Mouse (Mus musculus): Measurements from ENCODE around the gene Gm9837.
"Not testable (repeated sequence)": the region's sequence is repeated elsewhere in the genome, so short reads cannot be mapped to it uniquely, and the experiment has no call there.

The Gm9837 gene

DNA sequence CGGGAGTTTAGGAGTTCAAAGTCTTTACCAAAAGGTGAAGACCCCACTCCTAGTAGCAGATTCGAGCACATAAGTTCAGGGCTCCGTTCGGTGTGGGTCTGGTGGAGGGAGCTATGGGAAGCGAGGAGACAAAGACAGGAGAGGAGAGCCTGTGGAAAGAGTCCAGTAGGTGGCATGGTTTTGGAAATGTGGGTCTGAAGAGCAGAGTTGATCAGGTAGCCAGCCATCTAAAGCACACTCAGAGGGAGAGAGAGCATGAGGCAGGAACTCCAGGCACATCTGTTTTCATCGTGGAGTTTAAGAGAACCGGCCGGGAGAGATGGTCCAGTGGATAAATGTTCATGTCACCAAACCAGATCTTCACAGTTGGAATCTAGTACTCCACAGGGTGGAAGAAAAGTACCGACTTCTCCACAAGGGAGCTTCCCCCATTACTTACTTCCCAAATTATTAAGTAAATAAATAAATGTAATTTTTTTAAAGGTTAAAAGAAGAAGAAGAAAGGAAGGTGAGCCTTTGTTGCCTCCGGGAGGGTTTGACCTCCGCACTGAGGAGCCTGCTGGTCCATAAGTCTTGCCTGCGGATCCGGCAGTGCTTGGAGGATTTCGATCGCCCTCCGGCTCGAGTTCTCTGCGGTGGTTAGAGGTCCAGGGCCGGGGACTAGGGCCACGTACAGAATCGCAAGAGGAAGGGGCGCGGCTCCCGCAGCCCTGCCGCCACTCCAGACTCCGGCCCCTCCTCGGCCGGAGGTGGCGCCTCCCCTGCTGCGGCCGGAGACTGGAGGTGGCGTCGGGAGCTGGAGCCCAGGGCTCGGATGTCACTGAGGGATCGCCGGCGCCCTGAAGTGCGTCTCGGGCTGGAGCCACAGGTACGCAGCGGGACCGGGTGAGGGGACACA is 13.6 kb downstream of the Gm9837 start, which contains the start of the genes Gm10447 and Shroom1:
Gm10447 (minus strand) TSS at position 637 of the 898 bp plus-strand sequence.
Shroom1 (plus strand) TSS at position 732 of the 898 bp plus-strand sequence.
- no peak for DNase-seq (ENCODE audit: low spot score)

DNA sequence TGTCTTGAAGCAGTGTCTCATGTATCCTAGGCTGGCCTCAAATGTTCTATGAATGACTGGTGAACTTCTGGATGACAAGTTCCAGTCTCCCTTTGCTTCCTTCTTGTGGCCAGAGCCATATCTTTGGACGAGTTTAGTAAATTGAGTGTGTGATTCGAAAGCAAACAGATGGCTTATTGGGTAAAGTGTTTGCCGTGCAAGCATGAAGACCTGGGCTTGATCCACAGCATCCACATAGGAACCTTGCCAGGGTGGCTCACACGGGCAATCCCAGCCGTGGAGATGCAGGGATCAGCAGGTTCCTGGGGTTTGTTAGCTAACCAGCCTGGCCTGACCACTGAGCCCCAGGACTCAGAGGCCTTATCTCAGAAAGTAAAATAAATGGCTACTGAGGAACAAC is 17.2 kb downstream of the Gm9837 start:
- no peak for DNase-seq (ENCODE audit: low spot score)

GRCm38 (mm10) chr11:53452396-53452795 is 17.9 kb downstream of the Gm9837 start:
- DNase-seq (ENCODE audit: low spot score), result no peak

DNA sequence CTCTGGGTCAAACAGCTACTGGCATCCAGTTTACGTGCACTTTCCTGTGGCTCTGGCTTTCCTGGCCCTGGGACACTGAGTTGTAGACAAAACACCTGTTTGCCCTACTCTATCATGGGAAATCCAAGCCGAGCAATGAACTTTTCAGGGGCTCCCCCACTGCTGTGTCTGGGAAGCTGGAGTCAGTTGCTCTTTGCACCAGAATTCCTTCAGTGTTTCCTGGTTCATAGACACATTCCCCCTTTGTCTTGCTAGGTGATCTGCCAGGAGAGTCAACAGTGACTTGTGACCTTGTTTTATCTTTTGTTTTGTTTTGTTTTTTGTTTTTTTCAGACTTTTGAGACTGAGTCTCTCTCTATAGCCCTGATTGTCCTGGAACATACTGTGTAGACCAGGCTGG is 18.9 kb downstream of the Gm9837 start:
- DNase-seq (ENCODE audit: low spot score), result no peak

GRCm38 (mm10) chr11:53450070-53450705 is 20.1 kb downstream of the Gm9837 start:
- no peak for DNase-seq (ENCODE audit: low spot score)

DNA sequence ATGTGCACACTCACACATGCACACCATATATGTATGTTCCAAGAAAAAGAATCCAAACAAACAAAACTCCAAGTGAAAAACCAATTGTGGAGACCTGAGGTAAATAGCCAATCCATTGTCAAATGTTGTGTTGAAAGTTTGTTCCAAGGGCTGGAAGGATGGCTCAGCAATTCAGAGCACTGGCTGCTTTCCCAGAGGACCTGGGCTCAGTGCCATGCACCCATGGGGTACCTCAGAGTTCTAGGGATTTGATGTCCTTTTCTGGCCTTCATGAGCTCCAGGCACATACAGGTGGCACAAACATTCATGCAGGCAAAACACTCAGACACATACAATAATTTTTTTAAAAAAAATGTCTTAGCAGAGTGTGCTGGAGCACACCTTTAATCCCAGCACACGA is 21.8 kb downstream of the Gm9837 start:
- no peak for DNase-seq (ENCODE audit: low spot score)

DNA sequence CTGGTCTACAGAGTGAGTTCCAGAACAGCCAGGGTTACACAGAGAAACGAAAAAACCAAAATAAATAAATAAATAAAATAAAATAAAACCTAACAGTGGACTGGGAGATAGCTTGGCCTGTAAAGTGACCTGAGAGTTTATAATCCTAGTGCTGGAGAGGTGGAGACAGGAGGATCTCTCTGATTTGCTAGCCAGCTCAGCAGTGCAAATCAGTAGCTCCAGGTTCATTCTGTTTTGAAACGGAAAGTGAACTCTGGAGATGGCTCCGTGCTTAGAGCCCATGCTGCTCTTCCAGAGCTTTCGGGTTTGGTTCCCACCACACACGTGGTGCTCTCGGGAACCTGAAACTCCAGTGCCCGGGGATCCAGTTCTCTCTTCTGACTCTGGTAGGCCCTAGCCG is 22.3 kb downstream of the Gm9837 start:
- DNase-seq (ENCODE audit: low spot score), result no peak

DNA sequence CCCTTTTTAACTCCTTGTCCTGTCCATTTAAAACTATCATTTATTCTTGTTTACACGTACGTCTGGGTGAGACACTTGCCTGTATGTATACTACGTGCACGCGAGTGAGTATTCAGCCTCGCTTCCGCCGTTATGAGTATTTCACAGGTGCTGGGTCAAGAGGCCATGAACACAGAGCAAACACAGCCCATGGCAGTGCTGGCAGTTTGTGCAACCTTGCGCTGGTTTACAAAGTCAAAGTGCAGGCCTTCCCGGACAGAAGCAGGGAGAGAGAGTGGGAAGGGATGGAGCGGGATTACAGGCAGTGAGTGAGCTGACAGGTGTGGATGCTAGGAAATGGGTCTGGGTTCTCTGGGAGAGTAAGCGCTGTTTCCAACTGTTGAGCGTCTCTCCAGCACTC is 24.1 kb downstream of the Gm9837 start:
- DNase-seq (ENCODE audit: low spot score), result no peak

DNA sequence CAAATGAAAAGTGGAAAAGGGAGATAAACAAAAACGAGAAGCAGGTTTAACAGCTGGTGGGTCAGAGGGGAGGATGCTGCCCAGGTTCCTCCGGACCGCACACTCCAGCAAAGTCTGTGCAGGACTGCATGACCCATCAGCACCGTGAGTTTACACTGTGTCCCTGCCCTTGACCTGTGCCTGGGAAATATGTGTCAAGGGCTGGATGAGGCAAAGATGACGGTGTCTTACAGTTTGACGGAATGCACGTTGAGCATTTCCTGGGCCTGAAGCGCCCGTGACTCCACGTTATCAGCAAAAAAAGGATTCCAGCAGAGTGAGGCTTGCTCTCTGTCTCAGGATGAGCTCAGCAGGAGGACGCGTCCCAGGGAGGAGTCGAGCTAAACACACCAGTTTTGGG is 24.7 kb downstream of the Gm9837 start:
- DNase-seq (ENCODE audit: low spot score), result no peak

DNA sequence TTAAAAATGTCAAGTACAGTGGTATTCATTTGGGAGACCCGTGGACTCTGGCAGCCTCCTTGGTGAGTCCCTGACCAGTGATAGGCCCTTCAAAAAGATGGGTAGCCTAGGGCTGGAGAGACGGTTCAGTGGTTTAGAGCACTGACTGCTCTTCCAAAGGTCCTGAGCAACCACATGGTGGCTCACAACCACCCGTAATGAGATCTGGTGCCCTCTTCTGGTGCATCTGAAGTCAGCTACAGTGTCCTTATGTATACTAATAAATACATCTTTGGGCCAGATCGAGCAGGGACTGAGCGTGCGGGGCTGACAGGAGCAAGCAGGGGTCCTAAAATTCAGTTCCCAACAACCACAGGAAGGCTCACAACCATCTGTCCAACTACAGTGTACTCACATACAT is 26.4 kb downstream of the Gm9837 start:
- no peak for DNase-seq (ENCODE audit: low spot score)

GRCm38 (mm10) chr11:53441921-53442320 is 28.4 kb downstream of the Gm9837 start:
- no peak for DNase-seq (ENCODE audit: low spot score)

DNA sequence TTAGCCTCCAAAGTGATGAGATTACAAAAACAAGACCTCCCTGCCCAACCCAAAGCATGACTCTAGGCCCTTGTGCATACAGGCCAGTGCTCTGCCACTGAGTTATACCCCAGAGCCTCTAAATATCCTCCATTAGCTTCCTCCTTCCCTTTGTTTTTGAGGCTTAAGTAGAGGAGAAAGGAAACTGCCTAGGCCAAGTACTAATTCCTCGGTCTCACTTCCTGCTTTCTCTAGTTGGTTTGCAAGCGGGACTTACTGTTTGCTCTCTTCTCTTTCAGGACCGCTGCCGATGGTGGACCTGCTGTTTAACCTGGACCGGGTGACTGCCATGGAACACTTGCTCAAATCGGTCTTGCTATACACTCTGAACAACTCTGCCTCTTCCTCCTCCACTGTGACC is 33.9 kb downstream of the Gm9837 start:
- DNase-seq (ENCODE audit: low spot score), result no peak

DNA sequence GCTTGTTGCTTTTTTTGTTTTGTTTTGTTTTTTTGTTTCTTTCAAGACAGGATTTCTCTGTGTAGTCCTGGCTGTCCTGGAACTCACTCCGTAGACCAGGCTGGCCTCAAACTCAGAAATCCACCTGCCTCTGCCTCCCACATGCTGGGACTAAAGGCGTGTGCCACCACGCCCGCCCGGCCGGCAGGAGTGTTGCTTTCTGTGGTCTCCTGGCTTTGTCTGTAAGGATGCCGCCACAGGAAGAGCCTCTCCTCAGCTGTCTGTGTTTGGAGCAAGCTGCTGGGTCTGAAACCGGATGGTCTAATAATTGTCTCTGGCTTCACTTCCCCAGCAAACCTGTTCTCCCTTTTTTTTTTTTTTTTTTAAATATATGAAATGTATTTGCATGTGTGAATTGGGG is 34.8 kb downstream of the Gm9837 start:
- DNase-seq (ENCODE audit: low spot score), result no peak

DNA sequence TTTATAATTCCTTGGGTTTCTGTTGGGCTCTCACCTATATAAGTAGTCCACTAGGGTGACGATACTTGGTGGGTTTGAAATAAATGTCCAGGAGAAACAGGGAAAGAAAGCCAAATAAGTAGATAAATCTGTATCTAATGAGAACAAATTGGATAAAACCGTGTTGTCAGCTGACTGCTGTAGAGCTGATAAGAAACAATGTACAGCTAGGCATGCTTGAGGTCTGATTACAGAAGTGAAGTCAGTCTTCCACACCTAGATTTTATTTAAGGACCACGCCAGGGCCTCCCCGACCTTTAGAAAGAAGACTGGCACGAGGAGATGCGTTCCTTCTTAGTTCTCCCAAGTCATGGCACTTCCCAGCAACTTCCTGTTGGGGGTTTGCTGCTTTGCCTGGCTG is 37.2 kb downstream of the Gm9837 start:
- DNase-seq (ENCODE audit: low spot score), result no peak

- DNase-seq (ENCODE audit: low spot score), result no peak
Observed at GRCm38 (mm10) chr11:53431347-53432056, 38.8 kb downstream of the Gm9837 start.

DNA sequence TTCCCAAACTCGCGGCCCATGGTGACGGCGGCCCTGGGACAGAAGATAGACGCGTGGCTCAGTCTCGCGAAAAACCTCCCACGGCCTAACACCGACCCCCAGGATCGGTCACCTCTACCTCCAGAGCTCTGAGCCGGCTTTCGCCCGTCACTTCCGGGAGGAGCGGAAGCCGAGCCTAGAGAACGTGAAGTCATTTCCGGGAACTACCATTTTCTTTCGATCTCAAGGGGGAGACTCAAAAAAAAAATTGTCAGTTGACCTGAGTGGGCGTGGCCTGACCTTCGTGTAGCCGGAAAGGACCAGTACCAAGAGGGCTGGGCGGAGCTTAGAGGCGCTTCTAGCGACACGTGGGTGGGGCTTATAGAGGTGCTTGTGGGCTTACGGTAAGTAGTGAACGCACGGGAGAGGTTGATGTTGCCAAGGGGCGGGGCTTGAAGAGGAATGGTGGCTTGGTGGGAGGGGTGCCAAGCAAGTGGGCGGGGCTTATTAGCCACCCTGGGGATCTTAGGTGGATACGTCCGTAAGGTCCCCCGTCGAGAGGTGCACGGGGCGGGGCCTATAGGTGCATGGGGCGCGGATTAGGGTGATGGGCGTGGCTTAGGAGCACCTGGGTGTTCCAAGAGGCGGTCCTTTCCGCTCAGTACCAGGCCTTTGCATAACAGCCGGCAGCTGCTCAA is 39.5 kb downstream of the Gm9837 start, which contains the start of the genes Uqcrq and Gdf9:
Uqcrq (minus strand) TSS at position 162 of the 677 bp plus-strand sequence.
Gdf9 (plus strand) TSS at position 354 of the 677 bp plus-strand sequence.
- DNase-seq (ENCODE audit: low spot score), result peak; percentile 100

DNA sequence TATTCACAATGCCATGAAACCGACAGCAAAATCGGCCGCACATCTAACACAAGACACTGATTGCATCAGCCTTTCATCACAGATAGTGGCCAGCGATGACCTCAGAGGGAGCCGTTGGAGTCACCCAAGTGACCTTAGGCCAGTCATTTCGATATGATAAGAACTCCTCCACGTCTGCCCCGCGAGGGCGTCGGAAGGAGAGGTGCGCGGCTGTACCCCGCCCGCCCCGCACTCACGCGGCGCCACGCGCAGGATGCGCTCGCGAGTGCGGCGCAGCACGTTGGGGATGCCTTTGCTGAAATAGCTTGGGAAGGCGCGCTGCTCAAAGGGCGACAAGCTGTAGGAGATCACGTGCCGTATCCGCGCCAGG is 40.0 kb downstream of the Gm9837 start:
- no peak for DNase-seq (ENCODE audit: low spot score)

GRCm38 (mm10) chr11:53429182-53429581 is 41.1 kb downstream of the Gm9837 start:
- DNase-seq (ENCODE audit: low spot score), result no peak

- DNase-seq (ENCODE audit: low spot score), result no peak
Observed at GRCm38 (mm10) chr11:53428716-53429057, 41.6 kb downstream of the Gm9837 start.

- DNase-seq (ENCODE audit: low spot score), result no peak
Observed at GRCm38 (mm10) chr11:53427993-53428715, 42.1 kb downstream of the Gm9837 start.

GRCm38 (mm10) chr11:53426914-53427313 is 43.4 kb downstream of the Gm9837 start:
- DNase-seq (ENCODE audit: low spot score), result not testable (repeated sequence)
